Mouse (Mus musculus) bone marrow macrophage, adult 2 months (primary cell): Measurements from ENCODE around the gene March8.

Experiments used
- CTCF ChIP-seq: IDR thresholded peaks from 2 replicates; pipeline ENCODE4 v1.5.1; 2012; ENCODE audit warnings: low read depth, mild to moderate bottlenecking, low read length, moderate library complexity
- POLR2A ChIP-seq: IDR thresholded peaks from 2 replicates; pipeline ENCODE4 v1.6.1; 2012; ENCODE audit warnings: mild to moderate bottlenecking, low read depth, low read length, borderline replicate concordance

- no peak for TF ChIP-seq POLR2A
- no peak for TF ChIP-seq CTCF
Observed at GRCm38 (mm10) chr6:116407216-116407615, 69.4 kb downstream of the March8 start.
